Mouse (Mus musculus) embryo, embryonic 9.5 days (tissue): ENCODE measurements around the gene Ewsr1.

Experiments
- DNase-seq: peaks from one replicate; pipeline ENCODE4 v3.0.0-alpha.2; 2017; ENCODE audit errors: extremely low spot score

Ewsr1 gene

DNA sequence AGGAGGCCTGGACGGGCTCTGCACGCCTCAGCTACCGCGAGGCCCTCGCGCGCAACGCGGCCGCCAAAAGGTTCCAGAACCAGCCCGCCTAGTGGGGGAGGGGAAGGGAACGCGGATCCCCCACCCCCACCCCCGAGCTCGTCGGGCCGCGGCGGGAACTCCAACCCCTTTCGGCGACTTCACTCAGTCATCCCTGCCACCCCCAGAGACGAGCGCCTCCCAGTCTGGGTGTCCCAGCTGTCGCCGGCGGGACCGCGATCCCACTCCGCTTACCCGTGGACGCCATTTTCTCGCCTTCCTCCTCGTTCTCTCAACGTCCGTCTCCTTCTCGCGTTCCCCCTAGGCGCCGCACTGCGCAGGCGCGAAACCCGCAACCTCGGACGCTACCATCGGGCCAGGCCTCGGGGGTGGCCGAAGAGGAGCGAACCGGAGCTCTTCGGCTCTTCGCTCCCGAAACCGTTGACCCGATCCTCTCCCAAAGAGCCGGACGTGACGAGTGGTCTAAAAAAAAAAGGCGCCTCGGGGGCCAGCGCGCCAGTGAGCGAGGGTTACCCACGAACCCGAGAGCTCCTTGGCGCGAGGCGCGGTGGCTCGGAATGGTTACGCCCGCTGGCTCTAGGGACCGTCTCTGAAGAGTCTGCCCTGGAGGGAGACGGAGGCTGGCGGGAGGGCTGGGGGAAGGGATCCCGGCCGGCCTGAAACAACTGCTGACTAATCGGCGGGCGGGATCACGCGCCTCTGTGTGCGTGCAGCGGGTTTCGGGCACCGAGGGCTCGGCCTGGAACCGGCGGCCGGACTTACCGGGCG lies at the start of gene Ewsr1, which contains the start of gene Rhbdd3:
Gene Ewsr1, minus strand, starts transcription at position 531 of the 807 bp plus-strand sequence.
Gene Rhbdd3, plus strand, starts transcription at position 191 of the 807 bp plus-strand sequence.
- DNase-seq, result peak; percentile 99

DNA sequence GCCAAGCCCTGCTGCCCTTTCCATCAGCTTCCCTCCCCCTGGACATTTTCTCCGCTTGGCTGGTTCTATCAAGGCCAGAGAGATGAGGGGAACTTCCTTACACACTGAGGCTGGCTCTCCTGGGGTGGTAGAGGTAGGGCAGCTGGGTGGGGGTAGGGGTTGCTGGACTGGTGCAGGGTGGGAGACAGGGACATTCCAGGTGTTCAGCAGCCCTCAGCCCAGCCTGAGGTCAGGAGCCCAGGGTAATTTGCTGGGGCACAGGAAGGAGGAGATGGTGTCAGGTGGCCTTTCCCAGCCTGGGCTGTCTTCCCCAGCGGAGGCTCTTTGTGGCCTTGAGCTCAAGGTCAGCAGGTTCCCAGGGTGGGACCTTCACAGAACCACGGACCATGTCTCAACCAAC lies 46.5 kb upstream of the Ewsr1 start:
- DNase-seq, result no peak

DNA sequence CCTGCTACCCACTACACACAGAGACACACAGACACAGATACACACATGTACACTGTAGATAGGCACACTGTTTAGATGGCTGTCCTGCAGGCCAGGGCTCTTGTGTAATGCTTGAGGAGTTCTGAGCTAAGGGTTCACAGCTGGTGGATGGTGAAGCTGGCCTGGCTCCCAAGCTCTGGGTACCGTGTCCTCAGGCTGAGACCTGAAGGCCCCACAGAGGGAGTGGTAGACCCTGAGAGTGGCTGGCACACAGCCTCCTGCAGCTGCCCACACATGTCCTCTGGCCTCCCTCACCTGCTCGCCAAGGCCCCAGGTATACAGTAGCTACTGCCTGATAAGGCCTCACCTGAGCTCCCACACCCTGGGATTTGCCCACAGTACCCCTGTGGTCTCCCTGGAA lies 42.9 kb upstream of the Ewsr1 start:
- no peak for DNase-seq

DNA sequence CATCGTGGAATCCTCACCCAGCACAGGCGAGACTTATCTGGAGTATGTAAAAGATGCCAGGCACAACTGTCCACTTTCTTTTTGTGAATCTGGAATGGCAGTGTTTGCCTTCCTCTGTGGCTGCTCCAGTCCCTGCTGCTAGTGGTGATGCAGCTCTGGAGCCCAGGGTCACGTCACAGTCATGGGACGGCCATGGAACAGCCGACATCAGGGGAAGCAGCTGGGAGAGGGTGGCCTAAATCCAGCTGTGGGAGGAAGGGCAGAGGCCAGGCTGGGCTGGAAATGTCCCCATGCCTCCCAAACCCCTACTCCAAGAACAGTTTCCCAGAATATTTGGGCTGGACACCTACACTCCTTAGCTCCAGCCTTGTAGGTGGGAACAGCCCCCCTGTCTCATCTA lies 42.2 kb upstream of the Ewsr1 start:
- no peak for DNase-seq

DNA sequence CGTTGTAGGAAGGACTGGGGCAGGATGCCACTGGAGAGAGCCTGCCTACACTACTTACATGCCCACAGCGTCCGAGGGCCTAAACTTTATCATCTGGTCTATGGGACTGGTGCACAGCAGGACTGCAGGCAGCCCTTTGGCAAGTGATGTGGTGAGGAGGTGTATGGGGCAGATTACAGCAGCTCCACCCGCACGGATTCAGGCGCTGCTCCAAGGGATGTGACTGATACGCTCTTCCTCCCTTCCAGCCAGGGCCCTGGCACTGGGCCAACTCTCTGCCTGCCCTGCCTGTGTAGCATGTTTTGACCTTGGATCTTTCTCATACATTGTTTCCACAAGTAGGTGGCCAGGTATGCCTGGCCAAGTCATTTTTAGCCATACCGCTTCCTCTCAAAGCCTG lies 41.6 kb upstream of the Ewsr1 start:
- DNase-seq, result no peak

DNA sequence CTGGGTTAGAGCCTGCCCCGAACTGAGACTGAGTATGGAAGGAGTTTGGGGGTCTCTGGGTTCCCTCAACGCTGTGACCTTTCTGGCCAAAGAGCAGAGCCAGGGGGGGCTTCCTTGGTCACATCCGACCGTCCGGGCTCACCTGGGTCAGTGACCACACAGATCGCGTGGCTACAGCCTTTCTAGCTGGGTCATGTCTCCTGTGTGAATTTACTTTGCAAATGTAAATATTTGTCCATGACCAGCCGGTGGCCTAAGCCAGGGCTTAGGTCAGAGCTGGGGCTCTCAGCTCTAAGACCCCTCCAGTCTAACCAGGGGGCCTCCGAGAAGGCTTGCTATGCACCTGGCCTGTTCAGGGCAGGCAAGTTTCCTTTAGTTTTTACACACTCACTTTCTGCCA lies 40.3 kb upstream of the Ewsr1 start:
- DNase-seq, result no peak

DNA sequence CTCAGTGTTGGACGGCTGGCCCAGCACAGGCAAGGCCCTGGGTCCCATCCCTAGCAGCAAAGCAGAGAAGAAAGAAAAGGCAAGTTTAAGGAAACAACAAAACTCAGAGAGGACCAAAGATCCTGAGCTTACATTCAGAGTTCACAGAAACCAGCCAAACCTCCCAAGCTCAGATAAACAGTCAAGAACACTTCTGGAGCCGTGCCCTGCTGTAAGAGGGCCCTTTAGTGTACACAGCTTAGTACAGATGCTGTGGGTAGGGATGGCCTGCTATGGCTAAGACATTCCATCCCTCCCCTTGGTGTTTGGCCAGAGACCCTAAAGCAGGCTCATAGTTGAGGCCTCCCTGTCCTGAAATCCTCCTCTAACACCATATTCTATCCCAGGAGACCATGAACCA lies 39.6 kb upstream of the Ewsr1 start:
- no peak for DNase-seq

DNA sequence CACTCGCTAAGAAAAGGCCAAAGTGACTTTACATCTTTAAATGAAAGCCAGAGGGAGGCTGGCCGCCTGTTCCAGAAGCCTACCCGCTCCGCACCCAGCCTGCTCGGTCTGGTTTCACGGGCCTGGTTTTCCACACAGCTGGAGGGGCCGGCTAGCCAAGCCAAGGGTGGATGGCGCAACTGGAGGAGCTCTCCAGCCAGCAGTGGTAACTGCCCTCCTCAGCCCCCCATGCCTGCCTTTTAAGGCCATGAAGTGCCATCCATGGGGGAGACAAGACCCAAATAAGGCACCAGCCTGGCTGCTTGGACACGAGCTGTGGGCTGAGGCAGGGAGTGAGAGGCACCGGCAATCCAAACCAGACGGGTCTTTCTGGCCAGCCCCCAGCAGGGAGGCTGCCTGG lies 36.8 kb upstream of the Ewsr1 start:
- DNase-seq, result no peak

DNA sequence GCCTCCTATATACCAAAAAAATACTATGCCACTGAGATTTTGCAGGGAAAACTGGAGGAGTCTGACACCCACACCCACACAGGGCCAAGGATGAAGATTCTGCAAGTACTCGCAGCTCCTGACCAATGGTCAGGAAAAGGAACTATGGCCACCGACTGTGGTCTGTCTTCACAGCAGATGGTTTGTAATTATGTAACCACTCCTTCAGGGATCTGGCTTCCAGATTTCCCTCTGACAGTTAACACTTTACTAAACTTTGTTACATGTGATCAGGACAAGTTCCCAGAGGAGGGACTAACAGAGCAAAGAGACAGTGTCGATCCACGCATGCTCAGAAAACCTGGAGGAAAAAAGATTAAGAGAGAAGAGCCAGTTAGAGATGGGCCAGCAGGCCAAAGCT lies 33.7 kb upstream of the Ewsr1 start:
- DNase-seq, result no peak

DNA sequence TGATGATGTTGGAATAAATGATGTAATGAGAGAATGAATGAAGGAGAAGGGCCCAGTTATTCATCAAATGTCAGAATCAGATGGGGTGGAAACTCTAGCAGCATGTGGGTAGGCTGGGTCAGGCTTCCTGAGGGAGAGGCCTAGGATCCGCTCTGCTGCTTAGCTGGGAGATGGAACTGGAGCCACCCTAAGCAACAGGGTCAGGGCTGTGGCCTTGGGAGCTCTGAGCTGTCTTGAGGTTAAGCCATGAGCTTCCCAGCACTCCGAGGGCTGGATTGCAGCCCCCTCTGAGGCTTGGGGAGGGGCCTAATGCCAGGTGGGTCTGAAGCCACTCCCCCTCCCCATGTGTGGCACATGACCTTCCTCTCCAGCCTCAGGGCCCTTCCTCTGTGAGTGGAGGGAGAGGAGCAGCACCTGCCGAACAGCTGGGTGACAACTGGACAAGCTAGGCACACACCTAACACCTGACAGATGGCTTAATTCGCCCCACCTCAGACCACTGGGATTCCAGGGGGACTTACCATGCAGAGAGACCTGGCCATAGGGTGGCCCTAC lies 31.1 kb upstream of the Ewsr1 start:
- no peak for DNase-seq

DNA sequence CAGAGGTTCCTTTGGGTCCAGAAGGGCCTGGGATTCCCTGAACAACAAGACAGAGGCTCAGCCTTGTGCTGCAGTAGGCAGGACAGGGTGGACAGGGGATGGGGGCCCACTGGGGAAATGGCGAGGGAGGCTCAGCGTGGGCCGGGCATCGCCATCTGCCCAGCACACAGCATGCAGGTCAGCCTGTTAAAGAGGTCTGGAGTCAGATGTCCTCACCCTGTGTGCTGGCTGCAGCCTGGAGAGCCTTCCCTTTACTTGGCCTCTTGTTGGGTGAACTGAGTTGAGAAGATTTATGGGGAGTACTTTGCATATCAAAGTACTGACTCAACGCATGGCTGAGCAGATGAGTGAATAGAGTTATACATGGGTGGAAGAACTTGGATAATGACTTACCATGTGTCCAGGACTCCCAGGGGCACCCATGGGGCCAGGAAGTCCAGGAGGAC lies 30.0 kb upstream of the Ewsr1 start:
- DNase-seq, result peak; percentile 62

DNA sequence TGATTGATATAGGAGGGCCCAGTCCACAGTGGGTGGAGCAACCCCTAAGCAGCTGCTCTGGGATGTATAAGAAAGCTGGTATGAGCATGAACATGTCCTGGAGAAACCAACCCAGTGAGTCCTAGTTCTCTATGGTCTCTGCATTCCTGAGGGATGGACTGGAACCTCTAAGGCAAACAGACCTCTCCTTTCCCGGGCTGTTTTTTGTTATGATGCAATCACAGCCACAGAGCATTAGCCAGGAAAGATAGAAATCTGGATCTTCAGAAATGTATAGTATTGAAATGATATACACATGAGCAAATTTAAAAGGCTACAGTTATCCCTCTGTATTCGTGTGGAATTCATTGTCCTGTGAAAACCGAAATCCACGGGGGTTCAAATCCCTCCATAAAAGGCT lies 26.6 kb upstream of the Ewsr1 start:
- DNase-seq, result no peak

DNA sequence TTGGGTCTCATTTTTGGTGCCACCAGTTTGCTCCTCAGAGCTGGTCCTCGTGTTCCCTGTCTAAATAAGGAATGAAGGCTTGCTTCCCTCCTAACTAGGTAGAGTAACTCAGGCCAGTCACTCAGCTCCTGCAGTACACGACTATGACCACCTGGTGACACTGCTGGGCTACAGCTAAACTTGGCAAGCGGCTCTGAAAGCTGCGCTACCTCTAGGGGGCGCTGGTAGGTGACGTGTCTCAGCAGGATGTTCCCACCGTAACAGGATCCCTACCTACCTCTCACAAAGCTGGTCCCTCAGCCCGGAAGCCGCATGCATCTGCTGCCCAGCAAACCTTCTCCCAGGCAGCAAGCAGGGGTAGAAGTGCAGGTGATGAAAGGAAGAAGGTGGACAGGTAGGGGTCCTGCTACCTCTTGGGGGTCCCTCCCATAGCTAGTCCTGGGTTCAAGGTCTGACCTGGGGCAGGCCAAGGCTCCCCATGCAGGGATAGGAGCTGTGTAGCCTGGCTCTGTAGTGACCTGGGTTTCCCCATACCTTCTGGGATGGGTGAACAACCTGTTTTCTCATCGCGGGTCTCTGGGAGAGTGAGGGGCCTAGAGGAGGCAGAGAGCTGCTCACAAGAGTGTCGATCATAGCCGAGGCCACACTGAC lies 16.0 kb upstream of the Ewsr1 start:
- peak; percentile 87 for DNase-seq

DNA sequence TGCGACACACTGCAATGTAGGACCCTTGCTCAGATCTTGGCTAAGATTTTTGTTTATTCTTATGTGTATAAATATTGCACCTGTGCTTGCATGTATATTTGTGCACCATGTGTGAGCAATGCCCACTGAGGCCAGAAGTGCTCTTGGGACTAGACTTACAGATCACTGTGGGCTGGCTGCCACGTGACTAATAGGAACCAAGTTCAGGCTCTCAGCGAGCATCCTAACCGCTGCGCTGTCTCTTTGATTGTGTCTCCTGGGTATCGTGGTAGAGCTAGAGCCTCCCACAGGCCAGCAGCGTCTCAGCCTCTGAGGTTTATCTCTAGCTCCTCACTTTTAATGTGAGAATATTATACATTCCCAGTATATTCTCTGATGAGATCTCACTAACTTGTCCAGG lies 14.6 kb upstream of the Ewsr1 start:
- DNase-seq, result no peak

DNA sequence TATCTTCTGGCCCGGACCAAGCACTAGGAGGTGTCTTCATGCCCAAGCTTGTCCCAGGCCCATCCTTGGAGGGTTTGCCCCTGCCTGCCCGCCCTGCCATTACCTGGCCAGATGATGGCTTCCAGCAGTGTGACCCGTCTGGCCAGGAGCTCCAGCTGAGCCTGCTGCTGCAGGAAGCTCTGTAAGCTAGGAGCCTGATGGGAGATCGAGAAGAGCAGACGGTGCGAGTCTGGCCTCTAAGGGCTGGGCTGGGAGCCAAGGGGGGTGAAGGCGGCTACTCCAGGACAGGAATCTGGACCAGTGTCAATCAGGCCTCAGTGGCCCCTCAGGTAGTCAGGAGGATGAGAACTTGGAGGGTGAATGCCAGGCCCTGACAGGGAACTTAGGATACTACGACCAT lies 10.4 kb upstream of the Ewsr1 start:
- no peak for DNase-seq

DNA sequence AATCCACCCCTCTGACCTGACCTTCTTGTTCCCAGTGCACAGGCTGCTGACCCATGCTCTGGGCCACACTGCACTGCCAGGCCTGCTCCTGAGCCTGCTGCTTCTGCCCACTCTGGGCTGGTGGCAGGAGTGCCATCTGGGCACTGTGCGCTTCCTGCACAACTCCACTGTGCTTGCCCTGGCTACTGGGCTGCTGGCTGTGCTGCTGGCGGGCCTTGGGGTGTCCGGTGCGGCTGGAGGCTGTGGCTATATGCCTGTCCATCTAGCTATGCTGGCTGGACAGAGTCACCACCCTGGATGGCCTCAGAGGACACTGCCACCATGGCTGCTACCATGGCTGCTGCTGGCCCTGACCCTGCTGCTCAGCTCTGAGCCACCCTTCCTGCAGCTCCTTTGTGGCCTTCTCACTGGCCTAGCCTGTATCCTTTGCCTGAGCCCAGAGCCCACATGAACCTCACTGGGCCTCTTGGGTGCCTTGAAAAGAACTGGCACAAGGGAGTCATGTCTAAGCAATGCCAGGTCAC lies 5.0 kb upstream of the Ewsr1 start:
- no peak for DNase-seq

DNA sequence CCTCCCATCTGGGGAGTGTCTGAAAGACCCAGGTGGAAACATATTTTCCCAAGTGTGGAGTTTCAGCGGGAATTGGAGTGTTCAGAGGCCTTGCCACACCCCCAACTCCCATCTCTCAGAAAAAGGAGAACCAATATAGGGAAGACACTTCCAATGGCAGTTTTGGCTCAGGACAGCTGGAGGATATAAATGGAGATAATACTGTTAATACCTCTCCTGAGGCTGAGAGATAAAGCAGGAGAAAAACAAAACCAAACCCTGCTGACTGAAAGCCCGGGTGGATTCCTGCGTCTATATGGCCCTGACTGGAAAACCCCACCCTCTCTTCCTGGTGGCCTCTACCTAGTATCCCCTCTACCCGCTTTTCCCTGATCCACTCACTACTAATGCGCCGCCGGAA lies 3.3 kb upstream of the Ewsr1 start:
- DNase-seq, result no peak

DNA sequence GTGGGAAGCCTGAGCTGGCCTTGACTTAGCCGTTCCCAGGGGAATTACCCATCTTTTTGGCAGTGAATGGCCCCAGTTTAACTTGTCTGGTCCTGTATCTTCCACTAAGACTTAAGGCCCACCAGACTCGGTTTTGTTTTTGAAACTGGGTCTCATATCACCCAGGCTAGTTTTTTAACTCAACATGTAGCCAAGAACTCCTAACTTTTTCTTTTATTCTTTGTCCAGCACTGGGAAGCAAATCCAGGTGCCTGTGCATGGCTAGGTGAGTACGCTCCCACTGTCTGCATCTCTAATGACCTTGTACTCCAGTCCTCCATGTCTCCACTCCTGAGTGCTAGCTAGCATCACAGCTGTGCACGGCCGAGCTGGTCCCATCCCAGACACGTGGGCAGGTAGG lies 2.6 kb upstream of the Ewsr1 start:
- no peak for DNase-seq

DNA sequence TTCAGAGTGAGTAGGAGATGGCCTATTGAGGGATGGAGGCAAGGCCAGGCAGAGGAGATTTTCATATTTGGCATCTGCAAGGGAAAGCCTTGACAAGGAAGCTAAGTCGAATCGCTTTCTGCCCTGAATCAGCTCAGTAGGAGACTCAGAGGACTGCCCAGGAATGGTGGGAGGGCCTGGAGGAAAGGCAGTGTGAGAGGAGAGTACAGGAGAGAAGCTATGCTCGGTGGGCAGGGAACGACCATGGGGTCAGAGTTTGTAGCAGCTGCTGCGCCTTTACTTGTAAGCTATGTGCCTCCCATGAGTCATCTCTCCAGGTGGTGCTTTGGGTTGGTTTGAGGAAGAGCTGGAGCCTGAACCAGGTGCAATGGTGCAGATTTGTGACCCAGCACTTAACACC lies 1.7 kb upstream of the Ewsr1 start:
- no peak for DNase-seq

DNA sequence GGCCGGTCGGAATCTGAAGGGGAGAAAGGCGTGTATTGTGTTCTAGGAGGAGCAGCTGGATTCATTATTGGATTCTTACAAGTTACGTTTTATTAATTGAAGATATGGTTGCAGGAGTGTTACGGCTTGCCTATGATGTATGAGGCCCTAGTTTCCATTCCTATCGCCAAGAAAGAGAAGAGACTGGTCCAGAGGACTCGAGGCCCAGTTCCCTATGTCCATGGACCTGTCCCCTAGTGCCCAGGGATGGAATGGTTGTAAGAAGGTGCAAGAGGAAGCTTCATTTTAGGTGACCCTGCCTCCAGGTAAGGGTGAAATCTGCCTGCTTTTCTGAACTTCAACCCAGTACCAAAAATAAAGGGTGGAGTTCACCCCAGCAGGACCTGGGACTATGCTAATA lies 1.2 kb upstream of the Ewsr1 start:
- no peak for DNase-seq

DNA sequence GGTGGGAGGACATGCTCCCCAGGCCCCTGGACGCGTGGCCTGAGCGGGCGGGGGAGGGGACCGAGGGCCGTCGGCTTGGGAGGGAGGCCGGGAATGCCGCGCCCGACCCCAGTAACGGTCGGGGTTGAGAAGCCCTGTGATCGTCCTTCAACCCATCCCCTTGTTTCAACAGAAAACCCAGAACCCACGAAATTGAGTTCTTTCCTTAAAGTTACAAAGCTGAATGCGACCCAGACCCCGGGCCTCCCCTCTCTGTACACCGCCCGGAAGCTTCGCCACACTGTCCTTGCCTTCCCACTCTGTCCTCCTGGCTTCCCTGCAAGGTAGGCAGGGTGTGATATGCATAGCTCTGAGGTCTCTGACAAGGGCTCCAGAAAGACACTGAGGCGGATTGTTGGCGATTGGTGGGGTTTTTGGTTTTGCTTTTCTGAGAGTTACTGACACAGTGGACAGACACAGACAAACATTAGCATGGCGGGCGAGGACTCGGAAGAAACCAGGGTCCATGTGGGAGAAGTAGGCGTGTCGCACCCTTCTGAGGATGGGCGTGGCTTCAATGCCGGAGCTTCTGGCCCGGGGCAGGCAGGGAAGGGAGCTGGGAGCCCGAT lies 614 bp upstream of the Ewsr1 start:
- DNase-seq, result peak; percentile 90

DNA sequence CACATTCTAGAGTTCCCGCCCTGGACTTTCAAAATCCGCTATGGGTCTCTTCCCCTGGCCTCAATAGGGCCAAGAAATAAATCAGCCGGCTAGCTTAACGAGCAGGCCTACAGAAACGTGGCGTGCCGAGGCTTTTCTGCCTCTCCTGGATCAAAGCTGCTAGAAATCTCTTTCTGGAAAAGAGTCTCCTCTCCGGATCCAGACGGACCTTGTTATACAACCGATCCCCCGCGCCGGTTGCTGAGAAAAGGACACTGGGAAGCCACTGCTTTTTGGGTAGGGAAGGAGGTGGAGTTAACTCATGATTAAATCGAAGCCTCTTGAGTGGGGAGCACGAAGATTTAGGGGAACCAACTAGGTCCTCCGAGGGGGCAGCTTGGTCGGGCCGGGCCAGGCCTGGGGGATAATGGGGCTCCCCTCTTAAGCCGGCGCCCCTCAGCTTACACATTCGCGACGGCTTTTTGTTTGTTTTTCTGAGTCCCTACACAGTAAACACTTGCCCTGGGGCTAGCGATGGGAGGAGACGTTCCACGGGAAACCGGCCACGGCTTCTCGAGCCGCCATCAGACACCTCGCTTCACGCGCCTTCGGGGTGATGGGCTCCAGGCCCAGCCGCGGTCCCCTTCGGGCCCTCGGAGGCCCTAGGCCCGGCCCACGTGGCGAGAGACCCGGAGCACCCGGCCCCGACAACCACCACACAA lies 881 bp downstream of the Ewsr1 start:
- peak; percentile 41 for DNase-seq
